8 mouse cellular contexts compared by ENCODE assay signal in the genomic region with DNA sequence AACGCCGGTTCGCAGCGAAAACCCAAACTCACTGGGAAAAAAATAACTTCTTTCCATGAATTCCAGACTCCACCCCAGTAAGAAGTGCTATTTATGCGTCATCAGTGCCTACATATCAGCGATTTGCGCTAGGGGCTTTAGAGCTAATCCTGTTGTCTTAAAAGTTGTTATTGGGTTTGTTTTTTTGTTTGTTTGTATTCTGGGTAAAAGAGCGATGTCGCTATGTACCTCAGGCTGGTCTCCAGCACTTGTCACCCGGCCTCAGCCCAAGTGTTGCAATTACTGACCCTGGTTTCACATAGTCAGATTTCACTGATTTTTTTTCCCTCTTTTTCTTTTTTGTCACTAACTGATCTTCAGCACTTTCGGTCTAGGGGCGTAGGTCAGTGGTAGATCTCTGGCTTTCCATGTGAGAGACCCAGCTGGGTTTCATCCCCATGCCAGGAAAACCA. TPM values are rescaled to one million over a fixed set of nuclear protein-coding genes. Genes with fewer than 3 reads are reported as not detected.
A peak's percentile ranks its signal among the peaks of the same experiment; 100 is the strongest.
DNase-seq lines count a peak whose midpoint lies in the region; ATAC-seq and TF ChIP-seq lines count a peak whose summit lies in the region.

No protein-coding gene starts in this region.

- no peak; the same call in 1 of the 2 replicates for TF ChIP-seq POLR2A in lung, adult 2 months (IDR thresholded peaks at IDR 0.05; ENCODE audit: borderline replicate concordance, extremely low read depth, low read depth, low read length)
- no peak for TF ChIP-seq POLR2A in olfactory bulb, adult 2 months (IDR thresholded peaks at IDR 0.05; ENCODE audit: insufficient read depth, low read depth, low read length)

- H3K4me2 ChIP-seq in liver, embryonic 11.5 days, result peak overlapping the region; percentile 82

- peak overlapping the region; percentile 96 for H3K4me3 ChIP-seq in lung, adult 2 months (replicated peaks; ENCODE audit: extremely low read depth, low read depth, low read length)
- H3K4me3 ChIP-seq in liver, embryonic 11.5 days (ENCODE audit: low read depth, low read length), result peak overlapping the region; percentile 82
- peak overlapping the region; percentile 55 for H3K4me3 ChIP-seq in olfactory bulb, adult 2 months (ENCODE audit: insufficient read depth, low read depth, low read length)

- peak; percentile 42 for DNase-seq in lung, adult 2 months
- DNase-seq in lung, postnatal 25 days (ENCODE audit: low spot score), result no peak
- no peak for DNase-seq in liver, embryonic 11.5 days (ENCODE audit: low spot score)
- DNase-seq in adrenal gland, adult 8-10 months, result no peak
- DNase-seq in spleen, adult 12 weeks (ENCODE audit: low spot score), result no peak
- no peak for DNase-seq in thymus, postnatal 14 days

- ATAC-seq in erythroblast, adult 5-6 weeks (replicated peaks; ENCODE audit: low FRiP score, poor library complexity, severe bottlenecking), result peak; percentile 22; the same call in 1 of the 2 replicates
- peak; percentile 13; the same call in 1 of the 2 replicates for ATAC-seq in liver, embryonic 11.5 days (replicated peaks; ENCODE audit: low FRiP score)

- peak overlapping the region; percentile 79 for H3K9ac ChIP-seq in liver, embryonic 11.5 days (ENCODE audit: low read depth, low read length)

- 5% methylated on average over 12 of the region's 12 CpGs for WGBS in lung, adult 2 months
- WGBS in liver, embryonic 11.5 days, result 4% methylated on average over 12 of the region's 12 CpGs
- WGBS in olfactory bulb, adult 2 months, result 37% methylated on average over 12 of the region's 12 CpGs

- no peaks in the 10 kb centered on the region for H3K9me3 ChIP-seq in liver, embryonic 11.5 days (ENCODE audit: control insufficient read depth, low read length)

- no peak for TF ChIP-seq CTCF in lung, adult 2 months (IDR thresholded peaks at IDR 0.05; ENCODE audit: insufficient read depth, low read length)
- TF ChIP-seq CTCF in olfactory bulb, adult 2 months (IDR thresholded peaks at IDR 0.05; ENCODE audit: insufficient read depth, low read depth, low read length), result no peak

- peak overlapping the region; percentile 62 for H3K27ac ChIP-seq in liver, embryonic 11.5 days (ENCODE audit: low read depth, low read length)
- 0 out of 2 replicates have a peak overlapping the region, but pooled peaks have one; percentile 34 for H3K27ac ChIP-seq in olfactory bulb, adult 2 months (ENCODE audit: insufficient read depth, low read depth, low read length)

- no peaks in the 10 kb centered on the region for H3K27me3 ChIP-seq in liver, embryonic 11.5 days (replicated peaks; ENCODE audit: control insufficient read depth, insufficient read depth, low read length)

- peaks cover 32% of the 10 kb centered on the region for H3K4me1 ChIP-seq in lung, adult 2 months (ENCODE audit: control insufficient read depth, insufficient read depth, low read length)
- H3K4me1 ChIP-seq in liver, embryonic 11.5 days (replicated peaks; ENCODE audit: control insufficient read depth, insufficient read depth, low read length), result peaks cover 30% of the 10 kb centered on the region
- peaks cover 15% of the 10 kb centered on the region for H3K4me1 ChIP-seq in olfactory bulb, adult 2 months (ENCODE audit: control insufficient read depth, insufficient read depth, low read length)

- no peaks in the 10 kb centered on the region for H3K36me3 ChIP-seq in liver, embryonic 11.5 days (ENCODE audit: control insufficient read depth, insufficient read depth, low read length)

RNA-seq across cellular contexts. Expression of gene Tmbim1, which starts 1.1 kb away (rescaled TPM):
- polyA plus RNA-seq in lung, adult 2 months (2012; rRNA removed), result 567 and 655 TPM in 2 replicates
- 2.1 and 4.2 TPM in 2 replicates for total RNA-seq in erythroblast, adult 5-6 weeks (2015; ENCODE audit: low replicate concordance)
- 1.9 and 2.6 TPM in 2 replicates for total RNA-seq in erythroblast, adult 5-6 weeks (2017; ENCODE audit: low replicate concordance)
- 21.7 and 22.9 TPM in 2 replicates for polyA plus RNA-seq in liver, embryonic 11.5 days (2014; fragmentation: Nextera tagmentation; extraction: Ambion mirVana)
- 36.6 TPM in 1 of 2 replicates, not detected in the other for polyA plus RNA-seq in olfactory bulb, adult 2 months (2012; ENCODE audit: insufficient read depth, insufficient read length, low replicate concordance, missing spikeins)
- 100 to 1,000 TPM; 123 to 136 (median 131) TPM for total RNA-seq in adrenal gland, adult 8-10 months (2022)

RNA-seq across cellular contexts. Expression of gene Pnkd, which starts 19.6 kb away (rescaled TPM):
- polyA plus RNA-seq in lung, adult 2 months (2012; rRNA removed), result 63.0 and 63.5 TPM in 2 replicates
- 7.1 and 17.7 TPM in 2 replicates for total RNA-seq in erythroblast, adult 5-6 weeks (2015; ENCODE audit: low replicate concordance)
- total RNA-seq in erythroblast, adult 5-6 weeks (2017; ENCODE audit: low replicate concordance), result 2.4 TPM in 1 of 2 replicates, not detected in the other
- polyA plus RNA-seq in liver, embryonic 11.5 days (2014; fragmentation: Nextera tagmentation; extraction: Ambion mirVana), result 79.7 and 84.3 TPM in 2 replicates
- not detected in 2 replicates for polyA plus RNA-seq in olfactory bulb, adult 2 months (2012; ENCODE audit: insufficient read depth, insufficient read length, low replicate concordance, missing spikeins)
- total RNA-seq in adrenal gland, adult 8-10 months (2022), result 10 to 100 TPM; 68.1 to 76.1 (median 74.6) TPM

RNA-seq across cellular contexts. Expression of gene Aamp, which starts 19.8 kb away (rescaled TPM):
- 141 and 172 TPM in 2 replicates for polyA plus RNA-seq in lung, adult 2 months (2012; rRNA removed)
- total RNA-seq in erythroblast, adult 5-6 weeks (2015; ENCODE audit: low replicate concordance), result 4.6 and 10.4 TPM in 2 replicates
- 15.3 and 27.6 TPM in 2 replicates for total RNA-seq in erythroblast, adult 5-6 weeks (2017; ENCODE audit: low replicate concordance)
- 190 and 193 TPM in 2 replicates for polyA plus RNA-seq in liver, embryonic 11.5 days (2014; fragmentation: Nextera tagmentation; extraction: Ambion mirVana)
- not detected in 2 replicates for polyA plus RNA-seq in olfactory bulb, adult 2 months (2012; ENCODE audit: insufficient read depth, insufficient read length, low replicate concordance, missing spikeins)
- total RNA-seq in adrenal gland, adult 8-10 months (2022), result 100 to 1,000 TPM; 174 to 226 (median 192) TPM

RNA-seq across cellular contexts. Expression of gene Gpbar1, which starts 26.0 kb away (rescaled TPM):
- polyA plus RNA-seq in lung, adult 2 months (2012; rRNA removed), result 0.18 and 0.22 TPM in 2 replicates
- not detected in 2 replicates for total RNA-seq in erythroblast, adult 5-6 weeks (2015; ENCODE audit: low replicate concordance)
- not detected in 2 replicates for total RNA-seq in erythroblast, adult 5-6 weeks (2017; ENCODE audit: low replicate concordance)
- 2.8 and 3.2 TPM in 2 replicates for polyA plus RNA-seq in liver, embryonic 11.5 days (2014; fragmentation: Nextera tagmentation; extraction: Ambion mirVana)
- polyA plus RNA-seq in olfactory bulb, adult 2 months (2012; ENCODE audit: insufficient read depth, insufficient read length, low replicate concordance, missing spikeins), result not detected in 2 replicates
- not detected for total RNA-seq in adrenal gland, adult 8-10 months (2022)

RNA-seq across cellular contexts. Expression of gene Catip, which starts 57.5 kb away (rescaled TPM):
- 10.2 TPM in 2 replicates for polyA plus RNA-seq in lung, adult 2 months (2012; rRNA removed)
- not detected in 2 replicates for total RNA-seq in erythroblast, adult 5-6 weeks (2015; ENCODE audit: low replicate concordance)
- total RNA-seq in erythroblast, adult 5-6 weeks (2017; ENCODE audit: low replicate concordance), result not detected in 2 replicates
- polyA plus RNA-seq in liver, embryonic 11.5 days (2014; fragmentation: Nextera tagmentation; extraction: Ambion mirVana), result 0.21 TPM in 1 of 2 replicates, not detected in the other
- polyA plus RNA-seq in olfactory bulb, adult 2 months (2012; ENCODE audit: insufficient read depth, insufficient read length, low replicate concordance, missing spikeins), result not detected in 2 replicates
- 1 to 10 TPM in 2 of 4 experiments, under 1 TPM in 2; 0.21 to 1.4 (median 0.81) TPM for total RNA-seq in adrenal gland, adult 8-10 months (2022)

Comparison
In these comparisons a context has a peak if more than half of its experiments do, and no peak if none do; other contexts are left out.
1. RNA of gene Tmbim1, which starts 1.1 kb away (polyA plus RNA-seq): 567 to 655 TPM in lung, adult 2 months; 36.6 TPM in olfactory bulb, adult 2 months and 21.7 to 22.9 TPM in liver, embryonic 11.5 days; every median in the first group is over 10 times any median in the second.
2. Peak in every context shown above with its lines, with median percentiles within 50 percentile points of each other: H3K4me3 ChIP-seq.